Mouse (Mus musculus): ENCODE data around the gene Idh3b. TPM values are rescaled to one million over a fixed set of nuclear protein-coding genes. Genes with fewer than 3 reads are reported as not detected.

The Idh3b gene
- polyA plus RNA-seq, 1 experiment from 2014 or later = 171 TPM

DNA sequence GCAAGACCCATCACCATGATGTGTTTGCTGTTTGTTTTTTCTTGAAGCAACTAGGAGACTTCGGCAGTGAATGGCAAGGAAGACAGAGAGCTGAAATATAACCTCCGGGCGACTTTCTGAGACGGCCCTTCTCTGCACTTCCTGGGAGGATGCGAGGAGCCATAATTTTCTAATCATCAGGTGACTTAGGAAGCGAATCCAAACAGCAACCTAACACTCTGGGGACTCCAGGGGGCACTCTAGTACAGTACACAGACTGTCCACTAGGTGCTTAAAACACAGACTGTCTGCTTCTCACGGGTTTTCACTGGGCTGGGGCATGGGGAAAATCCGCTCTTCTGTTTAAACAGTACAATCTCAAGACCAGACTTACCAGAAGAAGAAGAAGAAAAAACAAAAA, 7.1 kb upstream of the Idh3b start:
- Histone ChIP-seq H3K4me3 (replicated peaks) (no peak overlapping the region), H3K9me3 (no peaks in the 10 kb centered on the region), H3K27ac (no peak overlapping the region), H3K36me3 (no peaks in the 10 kb centered on the region), H3K9ac (no peak overlapping the region), H3K4me1 (peaks cover 22% of the 10 kb centered on the region), H3K27me3 (replicated peaks) (peaks cover 12% of the 10 kb centered on the region; the same call in 1 of the 2 replicates), H3K4me2 (peak overlapping the region; percentile 23; the same call in 1 of the 2 replicates)
- peak; percentile 13; the same call in 1 of the 2 replicates for ATAC-seq (ENCODE audit: insufficient read depth, low FRiP score, low read depth)
- WGBS = 7% methylated on average over 8 of the region's 8 CpGs

DNA sequence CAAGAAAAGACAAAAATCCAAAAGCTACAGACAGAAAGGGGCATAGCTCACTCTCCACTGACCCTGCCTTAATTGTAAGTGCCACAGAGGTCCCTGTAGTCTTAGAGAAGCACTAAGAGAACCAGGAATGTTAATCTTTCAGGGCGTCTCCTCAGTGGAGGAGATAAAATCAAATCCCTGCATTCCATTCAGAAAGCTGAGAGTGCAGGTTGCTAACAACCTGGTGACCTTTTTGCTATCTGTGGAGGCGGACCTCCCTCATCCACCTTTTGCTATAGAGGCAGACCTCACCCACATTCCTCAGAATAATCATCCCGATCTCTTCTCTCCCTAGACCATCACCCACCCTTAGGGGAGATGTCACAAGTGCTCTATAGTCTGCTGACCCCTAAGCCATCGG, 4.7 kb upstream of the Idh3b start:
- WGBS = 43% methylated on average over 4 of the region's 4 CpGs
- H3K27me3 ChIP-seq (replicated peaks) = no peaks in the 10 kb centered on the region; the same call in 1 of the 2 replicates
- H3K9ac ChIP-seq = no peak overlapping the region
- H3K9me3 ChIP-seq = no peaks in the 10 kb centered on the region
- H3K4me2 ChIP-seq = no peak overlapping the region
- peaks cover 8% of the 10 kb centered on the region; the same call in 1 of the 2 replicates for H3K4me1 ChIP-seq
- H3K4me3 ChIP-seq (replicated peaks) = no peak overlapping the region
- H3K36me3 ChIP-seq = no peaks in the 10 kb centered on the region
- no peak overlapping the region for H3K27ac ChIP-seq
- no peak for ATAC-seq (ENCODE audit: insufficient read depth, low FRiP score, low read depth)

DNA sequence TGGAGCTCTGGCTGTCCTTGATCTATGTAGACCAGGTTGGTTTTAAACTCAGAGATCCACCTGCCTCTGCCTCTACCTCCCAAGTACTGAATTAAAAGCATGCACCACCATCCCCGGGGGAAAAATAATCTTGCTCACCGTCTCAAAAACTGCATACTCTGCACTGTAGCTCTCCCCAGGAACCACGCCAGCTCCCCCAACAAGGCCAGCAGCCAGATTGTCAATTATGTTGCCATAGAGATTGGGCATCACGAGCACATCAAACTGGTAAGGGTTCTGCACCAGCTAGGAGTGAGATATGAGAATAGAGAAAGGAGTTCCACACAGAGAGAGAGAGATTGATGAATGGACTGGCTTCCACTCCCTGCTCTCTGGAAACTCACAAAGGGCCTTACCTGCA, 3.5 kb downstream of the Idh3b start:
- H3K27ac ChIP-seq = no peak overlapping the region
- no peak overlapping the region for H3K4me2 ChIP-seq
- peaks cover 52% of the 10 kb centered on the region for H3K36me3 ChIP-seq
- H3K4me3 ChIP-seq (replicated peaks) = no peak overlapping the region
- no peaks in the 10 kb centered on the region for H3K9me3 ChIP-seq
- no peaks in the 10 kb centered on the region for H3K27me3 ChIP-seq (replicated peaks)
- no peak overlapping the region for H3K9ac ChIP-seq
- ATAC-seq (ENCODE audit: insufficient read depth, low FRiP score, low read depth) = no peak
- peaks cover 21% of the 10 kb centered on the region; the same call in 1 of the 2 replicates for H3K4me1 ChIP-seq
- WGBS = 64% methylated on average over 4 of the region's 4 CpGs

DNA sequence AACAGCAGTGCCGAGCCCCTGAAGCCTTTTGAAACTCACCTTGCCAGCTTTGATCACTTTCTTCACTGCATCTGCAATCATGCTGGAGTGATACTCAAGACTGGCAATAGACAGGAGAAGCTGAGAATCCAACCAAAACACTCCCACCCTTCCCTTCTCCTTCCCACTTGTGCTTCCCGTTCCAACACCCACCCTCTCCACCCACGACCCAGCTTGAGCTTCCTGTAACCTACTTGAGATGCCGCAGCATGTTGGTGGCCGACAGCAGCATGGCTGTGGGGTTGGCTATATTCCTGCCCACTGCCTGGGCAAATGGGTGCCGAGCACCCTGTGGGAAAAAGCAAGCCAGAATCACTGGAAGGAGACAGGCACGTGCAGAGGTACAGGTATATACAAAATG, 4.1 kb downstream of the Idh3b start:
- no peak for ATAC-seq (ENCODE audit: insufficient read depth, low FRiP score, low read depth)
- H3K27me3 ChIP-seq (replicated peaks) = no peaks in the 10 kb centered on the region
- no peak overlapping the region for H3K4me2 ChIP-seq
- 51% methylated on average over 7 of the region's 7 CpGs for WGBS
- no peaks in the 10 kb centered on the region for H3K9me3 ChIP-seq
- H3K27ac ChIP-seq = no peak overlapping the region
- H3K9ac ChIP-seq = no peak overlapping the region
- peaks cover 57% of the 10 kb centered on the region for H3K36me3 ChIP-seq
- peaks cover 27% of the 10 kb centered on the region for H3K4me1 ChIP-seq
- no peak overlapping the region for H3K4me3 ChIP-seq (replicated peaks)

DNA sequence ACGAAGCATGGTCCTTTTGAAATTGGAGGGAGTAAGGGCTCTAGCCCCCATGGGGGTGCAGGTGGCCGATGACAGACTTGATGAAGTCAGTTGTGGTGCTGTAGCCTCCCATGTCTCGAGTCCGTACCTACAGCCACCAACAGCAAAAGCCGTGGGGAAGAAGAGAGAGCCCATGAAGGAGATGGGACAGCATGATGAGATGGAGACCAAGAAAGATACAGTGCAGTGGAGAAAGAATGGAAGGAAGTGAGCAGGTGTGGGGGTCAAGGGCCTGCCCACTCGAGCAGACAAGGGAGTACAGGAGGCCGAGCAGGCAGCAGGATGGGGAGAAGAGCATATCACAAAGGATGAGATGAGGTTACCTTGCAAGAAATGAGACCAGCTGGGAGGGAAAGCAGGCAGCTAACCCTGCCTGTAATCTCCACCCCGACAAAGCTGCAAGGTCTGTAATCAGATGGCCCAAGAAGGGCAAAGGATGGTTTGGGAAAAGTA, 4.7 kb downstream of the Idh3b start:
- H3K27ac ChIP-seq = no peak overlapping the region
- ATAC-seq (ENCODE audit: insufficient read depth, low FRiP score, low read depth) = no peak

DNA sequence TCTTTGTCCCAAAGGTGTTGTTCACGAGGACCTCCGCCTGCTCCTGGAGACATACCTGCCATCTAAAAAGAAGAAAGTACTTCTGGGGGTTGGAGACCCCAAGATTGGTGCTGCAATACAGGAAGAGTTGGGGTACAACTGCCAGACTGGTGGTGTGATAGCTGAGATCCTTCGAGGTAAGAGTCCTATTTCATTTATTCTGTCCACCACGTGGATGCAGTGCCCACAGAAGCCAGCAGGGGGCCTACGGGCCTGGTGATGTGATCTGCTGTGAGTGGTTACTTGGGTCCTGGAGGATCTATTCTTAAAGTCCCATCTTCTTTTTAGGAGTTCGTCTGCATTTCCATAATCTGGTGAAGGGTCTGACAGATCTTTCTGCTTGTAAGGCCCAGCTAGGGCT, 8.7 kb downstream of the Idh3b start:
- no peaks in the 10 kb centered on the region for H3K27me3 ChIP-seq (replicated peaks)
- peaks cover 19% of the 10 kb centered on the region for H3K4me1 ChIP-seq
- H3K9me3 ChIP-seq = no peaks in the 10 kb centered on the region
- no peak overlapping the region for H3K27ac ChIP-seq
- no peak overlapping the region for H3K9ac ChIP-seq
- peak overlapping the region; percentile 98 for H3K4me3 ChIP-seq (replicated peaks)
- WGBS = 36% methylated on average over 6 of the region's 6 CpGs
- H3K36me3 ChIP-seq = peaks cover 45% of the 10 kb centered on the region
- ATAC-seq (ENCODE audit: insufficient read depth, low FRiP score, low read depth) = no peak
- peak overlapping the region; percentile 80 for H3K4me2 ChIP-seq

More for the DNA sequence above, 4.7 kb downstream of the Idh3b start:
- Histone ChIP-seq H3K9me3 (no peaks in the 10 kb centered on the region), H3K27me3 (replicated peaks) (no peaks in the 10 kb centered on the region), H3K9ac (no peak overlapping the region), H3K4me1 (peaks cover 27% of the 10 kb centered on the region), H3K36me3 (peaks cover 57% of the 10 kb centered on the region), H3K4me3 (replicated peaks) (no peak overlapping the region), H3K4me2 (no peak overlapping the region)
- 41% methylated on average over 8 of the region's 8 CpGs for WGBS

DNA sequence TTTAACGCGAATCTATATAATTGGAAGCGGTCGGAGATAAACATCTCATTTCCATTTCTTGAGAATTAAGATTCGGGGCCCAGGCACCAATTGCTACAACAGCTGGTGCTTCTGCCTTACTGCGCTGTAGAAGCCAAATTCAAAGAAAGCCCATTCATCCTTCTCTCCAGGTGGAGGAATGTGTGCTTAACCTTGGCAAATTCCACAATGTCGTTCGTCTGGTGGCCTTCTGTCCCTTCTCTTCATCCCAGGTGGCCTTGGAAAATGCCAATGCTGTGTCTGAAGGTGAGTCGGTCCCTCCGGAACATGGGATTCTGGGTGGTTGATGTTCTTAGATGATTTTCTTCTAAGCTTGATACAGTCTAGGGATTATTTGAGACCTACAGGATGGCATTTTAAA, 9.5 kb downstream of the Idh3b start:
- no peaks in the 10 kb centered on the region for H3K9me3 ChIP-seq
- no peak for ATAC-seq (ENCODE audit: insufficient read depth, low FRiP score, low read depth)
- peak overlapping the region; percentile 98 for H3K4me3 ChIP-seq (replicated peaks)
- H3K9ac ChIP-seq = peak overlapping the region; percentile 97
- no peaks in the 10 kb centered on the region for H3K27me3 ChIP-seq (replicated peaks)
- WGBS = 1% methylated on average over 10 of the region's 10 CpGs
- peaks cover 19% of the 10 kb centered on the region for H3K4me1 ChIP-seq
- peaks cover 40% of the 10 kb centered on the region for H3K36me3 ChIP-seq
- H3K4me2 ChIP-seq = peak overlapping the region; percentile 80
- peak overlapping the region; percentile 94 for H3K27ac ChIP-seq

DNA sequence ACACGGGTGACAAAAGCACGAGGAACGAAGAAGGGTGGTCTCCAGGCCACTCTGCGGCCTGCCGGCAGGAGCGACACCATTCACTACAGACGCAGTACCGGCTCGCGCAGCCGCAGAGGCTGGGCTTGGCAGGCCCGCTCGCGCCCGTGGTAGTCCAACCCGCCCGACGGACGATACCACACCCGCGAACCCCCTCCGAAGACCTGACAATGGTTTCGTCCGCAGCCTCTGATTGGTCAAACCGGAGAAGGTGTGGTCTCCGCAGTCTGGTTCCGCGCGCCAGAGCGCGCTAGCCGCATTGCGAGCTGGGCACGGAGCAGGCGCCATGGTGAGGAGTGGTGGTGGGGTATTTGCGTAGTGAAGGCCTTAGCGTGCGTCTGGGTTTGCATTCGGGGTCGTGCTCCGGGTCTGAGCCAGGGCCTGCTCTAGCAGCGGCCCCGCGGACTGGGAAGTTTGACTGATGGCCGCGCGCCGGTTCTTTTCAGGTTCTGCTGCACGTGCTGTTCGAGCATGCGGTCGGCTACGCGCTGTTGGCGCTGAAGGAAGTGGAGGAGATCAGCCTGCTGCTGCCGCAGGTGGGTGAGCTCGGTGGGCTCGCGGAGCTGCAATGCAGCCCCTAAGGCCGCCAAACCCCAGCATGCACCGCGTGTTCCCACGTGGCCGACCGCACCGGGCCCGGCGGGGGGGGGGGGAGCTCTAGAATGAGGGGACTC, 10.0 kb downstream of the Idh3b start, which contains the start of gene Nop56:
Nop56 (plus strand) TSS at position 282 of the 713 bp plus-strand sequence.
- H3K27me3 ChIP-seq (replicated peaks) = no peaks in the 10 kb centered on the region
- peaks cover 19% of the 10 kb centered on the region for H3K4me1 ChIP-seq
- peak within 1 kb of the TSS; percentile 94 for H3K27ac ChIP-seq
- no peaks in the 10 kb centered on the region for H3K9me3 ChIP-seq
- H3K4me2 ChIP-seq = peak within 1 kb of the TSS; percentile 80
- peaks cover 34% of the 10 kb centered on the region for H3K36me3 ChIP-seq
- H3K4me3 ChIP-seq (replicated peaks) = peak within 1 kb of the TSS; percentile 98
- WGBS = under 1% methylated on average over 68 of the region's 68 CpGs
- peak; percentile 98 for ATAC-seq (ENCODE audit: insufficient read depth, low FRiP score, low read depth)
- peak within 1 kb of the TSS; percentile 97 for H3K9ac ChIP-seq

DNA sequence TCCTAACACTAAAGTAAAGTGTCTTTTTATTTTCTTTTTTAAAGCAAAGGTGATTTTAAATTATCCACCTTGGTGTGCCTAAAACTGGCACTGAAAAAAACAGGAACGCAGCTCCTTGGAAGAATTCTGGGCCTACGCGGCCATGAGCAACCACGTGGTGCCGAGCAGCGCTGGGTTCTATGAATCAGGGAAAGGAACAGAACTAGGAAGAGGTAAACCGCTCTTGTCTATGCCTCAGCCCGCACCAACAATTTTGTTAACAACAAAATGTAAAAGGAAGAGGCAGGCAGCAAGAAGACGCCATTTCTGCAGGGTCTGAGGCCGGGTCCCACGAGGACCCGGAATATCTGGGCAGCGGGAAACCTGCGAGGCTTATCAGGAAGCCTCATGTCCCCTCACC, 10.6 kb downstream of the Idh3b start:
- Histone ChIP-seq H3K9ac (peak overlapping the region; percentile 76), H3K27ac (peak overlapping the region; percentile 67), H3K36me3 (peaks cover 32% of the 10 kb centered on the region), H3K4me3 (replicated peaks) (peak overlapping the region; percentile 98), H3K4me1 (peaks cover 19% of the 10 kb centered on the region), H3K9me3 (no peaks in the 10 kb centered on the region), H3K27me3 (replicated peaks) (no peaks in the 10 kb centered on the region), H3K4me2 (peak overlapping the region; percentile 80)
- 2% methylated on average over 14 of the region's 14 CpGs for WGBS
- ATAC-seq (ENCODE audit: insufficient read depth, low FRiP score, low read depth) = no peak

DNA sequence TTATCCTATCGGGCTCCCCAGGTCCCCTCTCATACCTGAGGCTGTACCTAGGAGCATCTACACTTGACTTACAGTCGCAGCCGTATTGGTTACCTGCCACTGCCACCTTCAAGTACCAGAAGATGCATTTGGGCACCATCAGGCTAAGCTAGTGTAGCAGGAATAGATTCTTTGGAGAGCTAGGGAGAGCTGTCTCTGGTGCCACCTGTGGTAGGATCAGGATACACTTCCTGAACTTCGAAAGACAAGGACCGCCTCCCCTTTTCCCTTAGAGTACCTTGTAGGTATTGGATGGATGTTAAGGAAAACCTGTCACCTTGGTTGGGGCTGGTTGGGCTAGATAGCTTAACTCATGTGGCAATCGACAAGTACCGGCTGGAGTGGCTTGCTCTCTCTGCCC, 16.3 kb downstream of the Idh3b start:
- WGBS = 61% methylated on average over 7 of the region's 7 CpGs
- no peaks in the 10 kb centered on the region for H3K4me1 ChIP-seq

DNA sequence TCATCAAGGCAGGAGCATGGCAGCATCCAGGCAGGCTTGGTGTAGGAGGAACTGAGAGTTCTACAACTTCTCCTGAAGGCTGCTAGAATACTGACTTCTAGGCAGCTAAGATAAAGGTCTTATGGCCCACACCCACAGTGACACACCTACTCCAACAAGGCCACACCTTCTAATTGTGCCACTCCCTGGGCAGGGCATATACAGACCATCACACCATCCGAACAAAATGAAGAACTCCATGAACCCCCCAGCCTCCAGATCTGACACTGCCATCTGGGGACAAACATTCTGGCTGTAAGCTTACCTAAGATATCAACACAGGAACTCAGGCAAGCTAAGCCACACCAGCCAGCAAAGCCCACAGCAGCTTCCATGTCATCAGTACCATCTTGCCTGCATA, 18.8 kb downstream of the Idh3b start:
- 73% methylated on average over 1 of the region's 1 CpGs for WGBS
- Histone ChIP-seq H3K27me3 (replicated peaks) (no peaks in the 10 kb centered on the region), H3K4me3 (replicated peaks) (no peak overlapping the region), H3K27ac (no peak overlapping the region), H3K9ac (no peak overlapping the region), H3K4me2 (no peak overlapping the region), H3K4me1 (no peaks in the 10 kb centered on the region), H3K36me3 (no peaks in the 10 kb centered on the region), H3K9me3 (no peaks in the 10 kb centered on the region)
- peak; percentile 44; the same call in 1 of the 2 replicates for ATAC-seq (ENCODE audit: insufficient read depth, low FRiP score, low read depth)

More for the DNA sequence above, 16.3 kb downstream of the Idh3b start:
- no peak for ATAC-seq (ENCODE audit: insufficient read depth, low FRiP score, low read depth)
- H3K36me3 ChIP-seq = no peaks in the 10 kb centered on the region
- no peaks in the 10 kb centered on the region for H3K9me3 ChIP-seq
- no peak overlapping the region for H3K4me3 ChIP-seq (replicated peaks)
- no peak overlapping the region for H3K9ac ChIP-seq
- no peak overlapping the region for H3K4me2 ChIP-seq
- H3K27ac ChIP-seq = no peak overlapping the region
- H3K27me3 ChIP-seq (replicated peaks) = no peaks in the 10 kb centered on the region

DNA sequence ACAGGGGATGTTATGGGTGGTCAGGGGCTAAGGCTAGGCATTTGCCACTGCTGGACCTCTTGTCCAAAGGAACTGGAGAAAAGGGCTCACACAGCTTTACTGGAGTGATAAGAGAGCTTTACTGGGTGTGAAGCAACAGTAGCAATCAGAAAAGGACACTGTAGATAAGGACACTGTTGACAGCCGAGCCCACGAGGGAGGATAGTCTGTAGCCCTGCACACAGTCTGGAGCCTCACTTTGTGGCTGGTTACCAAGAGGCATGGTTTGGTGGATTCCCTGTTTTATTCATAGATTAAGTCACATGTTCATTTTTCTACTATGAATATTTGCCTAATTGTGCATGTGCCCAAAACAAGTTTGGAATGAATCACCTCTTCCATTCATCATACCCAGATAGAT, 21.9 kb downstream of the Idh3b start:
- H3K9ac ChIP-seq = no peak overlapping the region
- no peak overlapping the region for H3K27ac ChIP-seq
- H3K4me1 ChIP-seq = no peaks in the 10 kb centered on the region
- H3K4me3 ChIP-seq (replicated peaks) = no peak overlapping the region
- H3K4me2 ChIP-seq = no peak overlapping the region
- WGBS = 57% methylated on average over 2 of the region's 2 CpGs
- no peaks in the 10 kb centered on the region for H3K36me3 ChIP-seq
- no peaks in the 10 kb centered on the region for H3K9me3 ChIP-seq
- ATAC-seq (ENCODE audit: insufficient read depth, low FRiP score, low read depth) = peak; percentile 81; the same call in 1 of the 2 replicates
- no peaks in the 10 kb centered on the region for H3K27me3 ChIP-seq (replicated peaks)

Measured in stomach, embryonic 15.5 days (tissue).